Mouse (Mus musculus) megakaryocyte, embryonic 14.5 days (primary cell): Measurements from ENCODE around the gene Vps18.

Experiments
- FLI1 ChIP-seq: IDR thresholded peaks from 2 replicates; pipeline ENCODE4 v1.6.1; 2012; ENCODE audit warnings: low read length, inconsistent platforms, mixed read lengths
- GATA1 ChIP-seq: IDR thresholded peaks from 3 replicates; pipeline ENCODE4 v1.6.1; 2012; ENCODE audit warnings: mixed read lengths, low read length, inconsistent platforms, borderline replicate concordance

DNA sequence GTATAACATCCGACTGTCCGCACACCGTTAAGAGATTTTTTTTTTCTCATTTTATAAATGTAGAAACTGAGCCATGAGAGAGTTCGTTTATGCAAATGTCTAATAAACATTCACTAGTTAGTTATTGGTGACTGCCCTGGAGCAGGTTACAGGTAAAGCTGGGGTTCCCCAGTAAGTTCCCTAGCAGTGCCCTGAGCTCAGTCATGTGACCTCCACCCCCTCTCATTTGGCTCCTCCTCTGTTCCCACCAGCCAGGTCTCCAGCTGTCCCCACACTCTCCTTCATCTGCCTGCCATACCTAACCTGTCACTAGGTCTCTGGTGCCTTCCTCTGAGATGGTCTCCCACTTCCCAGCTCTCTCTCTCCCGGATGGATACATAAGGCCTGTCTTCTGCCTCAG, 1.2 kb upstream of the Vps18 start:
- TF ChIP-seq GATA1 (no peak), FLI1 (no peak)
